Mouse (Mus musculus): ENCODE measurements around the gene Defb36. TPM values are rescaled to one million over a fixed set of nuclear protein-coding genes. Genes with fewer than 3 reads are reported as not detected.

The Defb36 gene
- polyA plus RNA-seq, 1 experiment from 2014 or later = not detected

DNA sequence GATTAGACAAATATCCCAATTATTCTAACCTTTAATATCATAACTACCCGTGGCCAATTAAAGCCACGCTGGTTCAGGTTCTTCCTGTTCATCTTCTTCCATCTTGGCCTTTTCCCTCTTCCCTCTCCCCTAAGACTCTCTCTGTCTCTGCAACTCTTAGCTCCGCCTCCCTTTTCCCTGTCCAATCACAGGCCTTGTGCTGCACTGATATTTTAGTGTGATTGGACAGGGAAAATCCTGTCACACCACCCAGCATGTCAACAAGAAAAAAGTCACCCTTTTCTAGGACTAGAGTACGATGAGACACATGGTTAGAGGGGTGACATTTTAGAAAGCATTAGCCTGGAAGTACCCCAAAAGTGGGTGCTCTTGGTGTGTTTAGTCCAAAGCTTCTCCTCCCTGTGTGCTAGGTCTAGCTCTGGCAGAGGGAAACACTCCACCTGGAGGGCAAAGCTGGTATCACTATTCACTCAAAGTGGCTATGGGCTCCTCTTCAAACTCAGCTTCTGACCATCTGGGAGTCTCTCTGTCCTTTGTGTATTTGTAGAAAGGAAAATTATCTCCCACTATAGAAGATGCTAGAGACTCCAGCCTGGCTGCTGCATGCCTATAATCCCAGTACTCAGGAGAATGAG, 17.1 kb upstream of the Defb36 start:
- no peaks in the 10 kb centered on the region for H3K4me1 ChIP-seq (ENCODE audit: control insufficient read depth, insufficient read depth, low read length)
- 70% methylated on average over 4 of the region's 4 CpGs for WGBS
- H3K27ac ChIP-seq (ENCODE audit: low read length) = no peak overlapping the region
- no peak overlapping the region for H3K4me3 ChIP-seq (ENCODE audit: low read depth, low read length)
- no peak for ATAC-seq (ENCODE audit: insufficient number of reproducible peaks, insufficient read depth, low FRiP score, low read depth)
- no peaks in the 10 kb centered on the region for H3K36me3 ChIP-seq (ENCODE audit: control insufficient read depth, insufficient read depth, low read length)
- H3K4me2 ChIP-seq (replicated peaks; ENCODE audit: low read depth, low read length) = no peak overlapping the region
- no peaks in the 10 kb centered on the region for H3K27me3 ChIP-seq (ENCODE audit: control insufficient read depth, insufficient read depth, low read length)
- H3K9me3 ChIP-seq (ENCODE audit: control insufficient read depth, low read depth, low read length) = no peaks in the 10 kb centered on the region
- H3K9ac ChIP-seq (replicated peaks; ENCODE audit: low read depth, low read length) = no peak overlapping the region

- Histone ChIP-seq H3K9me3 (ENCODE audit: control insufficient read depth, low read depth, low read length) (no peaks in the 10 kb centered on the region), H3K9ac (replicated peaks; ENCODE audit: low read depth, low read length) (no peak overlapping the region), H3K4me1 (ENCODE audit: control insufficient read depth, insufficient read depth, low read length) (no peaks in the 10 kb centered on the region), H3K36me3 (ENCODE audit: control insufficient read depth, insufficient read depth, low read length) (no peaks in the 10 kb centered on the region), H3K27ac (ENCODE audit: low read length) (no peak overlapping the region), H3K4me2 (replicated peaks; ENCODE audit: low read depth, low read length) (no peak overlapping the region), H3K27me3 (ENCODE audit: control insufficient read depth, insufficient read depth, low read length) (no peaks in the 10 kb centered on the region), H3K4me3 (ENCODE audit: low read depth, low read length) (no peak overlapping the region)
- ATAC-seq (ENCODE audit: insufficient number of reproducible peaks, insufficient read depth, low FRiP score, low read depth) = no peak
- WGBS = 19% methylated on average over 2 of the region's 2 CpGs
These were observed 15.7 kb upstream of the Defb36 start for GRCm38 (mm10) chr2:152588450-152588849.

- 28% methylated on average over 6 of the region's 6 CpGs for whole genome bisulfite sequencing
- no peak overlapping the region for H3K4me3 ChIP-seq (ENCODE audit: low read depth, low read length)
- H3K4me1 ChIP-seq (ENCODE audit: control insufficient read depth, insufficient read depth, low read length) = no peaks in the 10 kb centered on the region
- no peaks in the 10 kb centered on the region for H3K27me3 ChIP-seq (ENCODE audit: control insufficient read depth, insufficient read depth, low read length)
- H3K9me3 ChIP-seq (ENCODE audit: control insufficient read depth, low read depth, low read length) = no peaks in the 10 kb centered on the region
- H3K36me3 ChIP-seq (ENCODE audit: control insufficient read depth, insufficient read depth, low read length) = no peaks in the 10 kb centered on the region
- no peak overlapping the region for H3K9ac ChIP-seq (replicated peaks; ENCODE audit: low read depth, low read length)
- H3K27ac ChIP-seq (ENCODE audit: low read length) = no peak overlapping the region
- ATAC-seq (ENCODE audit: insufficient number of reproducible peaks, insufficient read depth, low FRiP score, low read depth) = no peak
- no peak overlapping the region for H3K4me2 ChIP-seq (replicated peaks; ENCODE audit: low read depth, low read length)
These were observed 15.1 kb upstream of the Defb36 start for GRCm38 (mm10) chr2:152589021-152589420.

DNA sequence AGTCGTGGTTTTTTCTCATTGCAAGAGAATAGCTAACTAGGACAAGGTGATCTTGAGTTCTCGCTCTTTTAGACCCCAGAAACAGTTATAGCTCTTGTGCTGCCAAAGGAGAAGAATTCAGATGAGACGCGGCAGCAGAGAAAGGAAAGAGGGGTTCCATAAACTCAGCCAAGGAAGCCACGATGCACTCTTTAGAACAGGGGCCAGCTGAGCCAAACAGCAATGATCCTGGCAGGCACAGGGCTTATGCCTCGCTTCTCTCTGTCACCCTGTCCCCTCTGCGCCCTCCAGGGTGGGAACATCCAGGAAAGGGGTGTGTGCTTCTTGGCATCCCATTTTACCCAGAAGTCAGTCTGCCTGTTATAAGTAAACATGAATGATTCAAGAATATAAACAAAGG, 4.8 kb upstream of the Defb36 start, which contains the start of gene Defb45:
Defb45 (minus strand) TSS at position 101 of the 400 bp plus-strand sequence.
- no peak within 1 kb of the TSS for H3K4me3 ChIP-seq (ENCODE audit: low read depth, low read length)
- H3K9ac ChIP-seq (replicated peaks; ENCODE audit: low read depth, low read length) = no peak within 1 kb of the TSS
- H3K4me1 ChIP-seq (ENCODE audit: control insufficient read depth, insufficient read depth, low read length) = no peaks in the 10 kb centered on the region
- no peak within 1 kb of the TSS for H3K4me2 ChIP-seq (replicated peaks; ENCODE audit: low read depth, low read length)
- H3K36me3 ChIP-seq (ENCODE audit: control insufficient read depth, insufficient read depth, low read length) = no peaks in the 10 kb centered on the region
- 65% methylated on average over 7 of the region's 7 CpGs for WGBS
- no peaks in the 10 kb centered on the region for H3K9me3 ChIP-seq (ENCODE audit: control insufficient read depth, low read depth, low read length)
- ATAC-seq (ENCODE audit: insufficient number of reproducible peaks, insufficient read depth, low FRiP score, low read depth) = no peak
- no peak within 1 kb of the TSS for H3K27ac ChIP-seq (ENCODE audit: low read length)
- H3K27me3 ChIP-seq (ENCODE audit: control insufficient read depth, insufficient read depth, low read length) = no peaks in the 10 kb centered on the region

DNA sequence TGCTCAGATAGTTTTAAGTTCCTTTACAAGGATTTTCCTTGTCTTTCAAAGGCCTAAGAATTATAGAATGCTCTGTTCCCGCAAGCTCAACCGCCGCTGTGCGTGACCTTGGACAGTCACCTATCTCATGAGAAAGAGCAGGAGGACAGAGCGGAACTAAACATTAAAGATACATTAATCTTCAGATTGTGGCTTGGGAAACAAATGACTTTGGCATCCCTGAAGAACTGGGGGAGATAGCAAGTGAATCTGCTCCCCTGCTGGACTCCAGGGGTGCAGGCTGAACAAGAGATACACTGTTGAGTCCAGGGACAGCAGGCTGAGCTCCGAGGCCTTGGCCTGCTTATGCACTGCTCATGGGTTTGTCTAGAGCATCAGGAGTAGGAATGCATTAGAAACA, 4.1 kb upstream of the Defb36 start:
- Histone ChIP-seq H3K9ac (replicated peaks; ENCODE audit: low read depth, low read length) (no peak overlapping the region), H3K4me2 (replicated peaks; ENCODE audit: low read depth, low read length) (no peak overlapping the region), H3K36me3 (ENCODE audit: control insufficient read depth, insufficient read depth, low read length) (no peaks in the 10 kb centered on the region), H3K27me3 (ENCODE audit: control insufficient read depth, insufficient read depth, low read length) (no peaks in the 10 kb centered on the region), H3K9me3 (ENCODE audit: control insufficient read depth, low read depth, low read length) (no peaks in the 10 kb centered on the region), H3K27ac (ENCODE audit: low read length) (no peak overlapping the region), H3K4me3 (ENCODE audit: low read depth, low read length) (no peak overlapping the region), H3K4me1 (ENCODE audit: control insufficient read depth, insufficient read depth, low read length) (no peaks in the 10 kb centered on the region)
- ATAC-seq (ENCODE audit: insufficient number of reproducible peaks, insufficient read depth, low FRiP score, low read depth) = no peak
- WGBS = 52% methylated on average over 6 of the region's 6 CpGs

- H3K4me1 ChIP-seq (ENCODE audit: control insufficient read depth, insufficient read depth, low read length) = no peaks in the 10 kb centered on the region
- 71% methylated on average over 4 of the region's 4 CpGs for WGBS
- no peak for ATAC-seq (ENCODE audit: insufficient number of reproducible peaks, insufficient read depth, low FRiP score, low read depth)
- H3K27ac ChIP-seq (ENCODE audit: low read length) = no peak overlapping the region
- no peaks in the 10 kb centered on the region for H3K36me3 ChIP-seq (ENCODE audit: control insufficient read depth, insufficient read depth, low read length)
- no peaks in the 10 kb centered on the region for H3K9me3 ChIP-seq (ENCODE audit: control insufficient read depth, low read depth, low read length)
- no peak overlapping the region for H3K4me3 ChIP-seq (ENCODE audit: low read depth, low read length)
- no peak overlapping the region for H3K4me2 ChIP-seq (replicated peaks; ENCODE audit: low read depth, low read length)
- no peak overlapping the region for H3K9ac ChIP-seq (replicated peaks; ENCODE audit: low read depth, low read length)
- no peaks in the 10 kb centered on the region for H3K27me3 ChIP-seq (ENCODE audit: control insufficient read depth, insufficient read depth, low read length)
These were observed 2.7 kb upstream of the Defb36 start for GRCm38 (mm10) chr2:152601275-152601960.

DNA sequence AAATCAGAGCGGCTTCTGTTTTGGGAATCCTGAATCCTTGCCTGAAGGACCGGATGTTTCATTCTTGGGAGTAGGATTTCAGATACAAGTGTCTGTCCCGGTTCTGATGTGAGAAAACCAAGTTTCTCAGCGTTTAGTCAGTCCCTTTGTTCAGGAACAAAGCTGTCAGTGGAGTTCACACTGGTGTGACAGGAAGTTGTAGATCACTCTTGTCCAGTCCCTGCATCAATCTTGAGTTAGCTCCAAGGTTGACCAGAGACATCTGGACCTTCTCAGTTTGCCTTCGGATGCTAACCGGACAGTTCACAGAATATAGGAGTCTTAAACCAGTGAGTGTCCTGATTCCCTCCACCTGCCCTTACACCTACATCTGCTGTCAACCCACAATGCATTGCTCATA, 3.6 kb downstream of the Defb36 start:
- H3K4me2 ChIP-seq (replicated peaks; ENCODE audit: low read depth, low read length) = no peak overlapping the region

DNA sequence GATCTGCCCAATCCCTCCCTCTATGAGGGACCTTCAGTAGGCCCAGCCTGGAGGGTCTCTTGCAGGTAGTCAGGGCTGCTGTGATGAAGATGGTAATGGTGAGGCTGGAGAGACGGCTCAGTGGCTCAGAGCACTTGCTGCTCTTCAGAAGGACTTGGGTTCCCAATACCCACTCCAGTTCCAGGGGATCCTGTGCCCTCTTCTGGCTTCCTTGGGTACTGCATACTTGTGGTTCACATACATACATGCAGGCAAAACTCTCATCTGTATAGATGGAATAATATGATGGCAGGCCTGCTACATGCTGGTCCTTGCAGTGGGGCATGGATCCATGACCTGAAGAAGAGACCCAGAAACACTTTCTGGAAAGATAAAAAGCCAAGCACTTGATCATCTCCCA, 4.6 kb downstream of the Defb36 start:
- Histone ChIP-seq H3K36me3 (ENCODE audit: control insufficient read depth, insufficient read depth, low read length) (no peaks in the 10 kb centered on the region), H3K27me3 (ENCODE audit: control insufficient read depth, insufficient read depth, low read length) (no peaks in the 10 kb centered on the region), H3K27ac (ENCODE audit: low read length) (no peak overlapping the region), H3K4me3 (ENCODE audit: low read depth, low read length) (no peak overlapping the region), H3K9ac (replicated peaks; ENCODE audit: low read depth, low read length) (no peak overlapping the region), H3K4me1 (ENCODE audit: control insufficient read depth, insufficient read depth, low read length) (0 out of 2 replicates have a peak, but pooled peaks cover 3% of the 10 kb centered on the region), H3K9me3 (ENCODE audit: control insufficient read depth, low read depth, low read length) (no peaks in the 10 kb centered on the region), H3K4me2 (replicated peaks; ENCODE audit: low read depth, low read length) (no peak overlapping the region)
- no peak for ATAC-seq (ENCODE audit: insufficient number of reproducible peaks, insufficient read depth, low FRiP score, low read depth)
- 88% methylated on average over 1 of the region's 1 CpGs for WGBS

More for the DNA sequence above, 3.6 kb downstream of the Defb36 start:
- 0 out of 2 replicates have a peak, but pooled peaks have one; percentile 21 for ATAC-seq (ENCODE audit: insufficient number of reproducible peaks, insufficient read depth, low FRiP score, low read depth)
- no peak overlapping the region; the same call in 1 of the 2 replicates for H3K27ac ChIP-seq (ENCODE audit: low read length)
- H3K9ac ChIP-seq (replicated peaks; ENCODE audit: low read depth, low read length) = no peak overlapping the region
- no peaks in the 10 kb centered on the region for H3K36me3 ChIP-seq (ENCODE audit: control insufficient read depth, insufficient read depth, low read length)
- 30% methylated on average over 6 of the region's 6 CpGs for WGBS
- no peaks in the 10 kb centered on the region for H3K27me3 ChIP-seq (ENCODE audit: control insufficient read depth, insufficient read depth, low read length)
- no peaks in the 10 kb centered on the region for H3K9me3 ChIP-seq (ENCODE audit: control insufficient read depth, low read depth, low read length)
- H3K4me1 ChIP-seq (ENCODE audit: control insufficient read depth, insufficient read depth, low read length) = 0 out of 2 replicates have a peak, but pooled peaks cover 3% of the 10 kb centered on the region
- no peak overlapping the region for H3K4me3 ChIP-seq (ENCODE audit: low read depth, low read length)

Measured in stomach, embryonic 14.5 days (tissue).